Mouse (Mus musculus) kidney, adult 2 months (tissue): ENCODE data around the gene Snrnp27. TPM values are rescaled to one million over a fixed set of nuclear protein-coding genes. Genes with fewer than 3 reads are reported as not detected.
A peak's percentile ranks its signal among the peaks of the same experiment; 100 is the strongest.

Experiments
- DNase-seq: peaks from one replicate; pipeline ENCODE4 v3.0.0; 2021
- H3K27ac ChIP-seq: fragments of 200-500 bp; 2 replicates; pipeline ENCODE4 v1.5.1; 2012; ENCODE audit warnings: low read depth, low read length, control low read depth, inconsistent platforms; ENCODE audit not compliant: insufficient read depth
- H3K27me3 ChIP-seq: fragments of 200-500 bp; replicated peaks from 2 replicates; pipeline ENCODE4 v1.6.1; 2012; ENCODE audit warnings: mild to moderate bottlenecking, moderate library complexity, low read length, inconsistent platforms; ENCODE audit not compliant: control insufficient read depth, insufficient read depth
- H3K36me3 ChIP-seq: fragments of 200-500 bp; 2 replicates; pipeline ENCODE4 v1.6.1; 2012; ENCODE audit warnings: mild to moderate bottlenecking, moderate library complexity, low read length, inconsistent platforms; ENCODE audit not compliant: control insufficient read depth, insufficient read depth
- H3K4me1 ChIP-seq: fragments of 200-500 bp; 2 replicates; pipeline ENCODE4 v1.6.1; 2011; ENCODE audit warnings: low read length; ENCODE audit not compliant: control insufficient read depth, insufficient read depth
- H3K4me3 ChIP-seq: fragments of 200-500 bp; 2 replicates; pipeline ENCODE4 v1.5.1; 2011; ENCODE audit warnings: mild to moderate bottlenecking, low read depth, low read length, control low read depth; ENCODE audit not compliant: insufficient read depth
- CTCF ChIP-seq: fragments of 200-500 bp; conservative IDR thresholded peaks from 2 replicates; pipeline ENCODE4 v1.5.1; 2011; ENCODE audit warnings: low read depth, mild to moderate bottlenecking, control low read depth, low read length, moderate library complexity, mixed read lengths; ENCODE audit not compliant: insufficient read depth, insufficient read length
- POLR2A ChIP-seq: fragments of 200-500 bp; IDR thresholded peaks from one replicate; pipeline ENCODE4 v1.6.1; 2011; ENCODE audit warnings: low read depth, low read length, control low read depth
- WGBS: fragments of 180-500 bp; shearing (Covaris S2); methylation state at CpG from one replicate; pipeline ENCODE4 v1.1.7; 2018; 5-methylcytosine and 5-hydroxymethylcytosine counted together
- polyA plus RNA-seq: library from polyadenylated mRNA; depleted of rRNA; stranded (reverse); fragments of >200 nt; gene quantifications from 2 replicates; pipeline ENCODE4 v1.2.3, GENCODE M21; 2012

Snrnp27 gene
- polyA plus RNA-seq, 1 experiment: 21.0 TPM

DNA sequence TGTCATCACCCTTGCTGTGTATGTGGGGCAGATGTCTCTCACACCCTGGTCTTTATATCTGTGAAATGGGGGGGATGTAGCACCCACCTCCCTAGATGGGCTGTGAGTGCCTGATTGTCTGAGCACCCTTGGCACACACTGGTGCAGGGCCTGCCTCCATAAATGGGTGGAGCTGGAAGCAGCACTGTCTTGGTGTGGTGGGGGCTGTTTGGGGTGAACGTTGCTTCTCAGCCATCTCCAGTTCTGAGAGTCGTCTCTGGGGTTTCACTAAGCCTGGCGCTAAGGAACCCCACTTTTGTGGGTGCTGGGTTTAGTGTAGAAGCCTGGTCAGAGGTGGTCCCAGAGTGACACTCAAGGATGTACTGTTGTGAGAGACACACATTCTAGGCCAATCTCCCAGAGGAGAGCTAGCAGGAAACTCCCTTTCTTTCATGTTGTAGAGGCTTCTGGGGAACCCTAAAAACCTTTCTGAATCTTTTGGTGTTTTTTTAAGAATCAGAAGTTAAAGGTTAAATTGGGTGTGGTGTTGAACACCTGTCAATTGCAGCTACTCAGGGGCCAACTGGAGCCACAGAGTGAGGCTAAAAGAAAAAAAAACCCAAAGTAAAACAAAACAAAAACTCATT is 39.4 kb downstream of the Snrnp27 start:
- H3K36me3 ChIP-seq: peaks cover 2% of the 10 kb centered on the region; the same call in 1 of the 2 replicates
- 91% methylated on average over 3 of the region's 3 CpGs for WGBS

DNA sequence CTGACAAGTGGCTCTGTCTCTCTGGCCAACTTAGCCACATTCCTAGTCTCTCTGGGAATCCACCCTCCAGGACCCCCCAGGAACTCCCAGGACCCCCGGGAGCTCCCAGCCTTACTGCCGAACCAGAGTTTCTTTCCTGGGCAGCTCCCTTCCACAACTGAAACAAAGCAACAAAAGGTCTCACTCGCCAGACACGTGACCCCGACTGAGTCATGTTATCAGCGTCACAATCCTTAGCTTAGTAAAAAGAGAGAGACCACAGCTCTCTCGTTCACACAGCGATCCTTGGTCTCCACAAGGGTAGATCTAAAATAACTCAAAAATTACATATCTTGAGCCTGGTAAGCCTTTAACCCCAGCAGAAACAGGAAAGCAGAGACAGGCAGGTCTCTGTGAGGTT is 42.6 kb downstream of the Snrnp27 start:
- Histone ChIP-seq H3K4me1 (no peaks in the 10 kb centered on the region), H3K4me3 (no peak overlapping the region), H3K27ac (no peak overlapping the region), H3K27me3 (no peaks in the 10 kb centered on the region), H3K36me3 (no peaks in the 10 kb centered on the region)
- no peak for TF ChIP-seq POLR2A
- TF ChIP-seq CTCF: no peak
- DNase-seq: no peak
- WGBS: 81% methylated on average over 8 of the region's 8 CpGs

More for the DNA sequence above, 39.4 kb downstream of the Snrnp27 start:
- Histone ChIP-seq H3K27me3 (no peaks in the 10 kb centered on the region), H3K27ac (no peak overlapping the region), H3K4me3 (no peak overlapping the region), H3K4me1 (no peaks in the 10 kb centered on the region)
- no peak for DNase-seq
- no peak for TF ChIP-seq CTCF

GRCm38 (mm10) chr6:86640776-86641175 is 43.5 kb downstream of the Snrnp27 start:
- Histone ChIP-seq H3K36me3 (no peaks in the 10 kb centered on the region), H3K27me3 (no peaks in the 10 kb centered on the region), H3K27ac (no peak overlapping the region), H3K4me1 (0 out of 2 replicates have a peak, but pooled peaks cover 4% of the 10 kb centered on the region), H3K4me3 (no peak overlapping the region)
- no peak for DNase-seq
- WGBS: 88% methylated on average over 8 of the region's 8 CpGs
- TF ChIP-seq CTCF (no peak), POLR2A (no peak)

- no peaks in the 10 kb centered on the region for H3K36me3 ChIP-seq
- H3K4me3 ChIP-seq: no peak overlapping the region
- no peak for DNase-seq
- TF ChIP-seq CTCF (no peak), POLR2A (no peak)
- WGBS: 88% methylated on average over 3 of the region's 3 CpGs
- no peaks in the 10 kb centered on the region for H3K27me3 ChIP-seq
- H3K27ac ChIP-seq: no peak overlapping the region
- H3K4me1 ChIP-seq: 0 out of 2 replicates have a peak, but pooled peaks cover 4% of the 10 kb centered on the region
Measured at GRCm38 (mm10) chr6:86640161-86640560, 44.2 kb downstream of the Snrnp27 start.

DNA sequence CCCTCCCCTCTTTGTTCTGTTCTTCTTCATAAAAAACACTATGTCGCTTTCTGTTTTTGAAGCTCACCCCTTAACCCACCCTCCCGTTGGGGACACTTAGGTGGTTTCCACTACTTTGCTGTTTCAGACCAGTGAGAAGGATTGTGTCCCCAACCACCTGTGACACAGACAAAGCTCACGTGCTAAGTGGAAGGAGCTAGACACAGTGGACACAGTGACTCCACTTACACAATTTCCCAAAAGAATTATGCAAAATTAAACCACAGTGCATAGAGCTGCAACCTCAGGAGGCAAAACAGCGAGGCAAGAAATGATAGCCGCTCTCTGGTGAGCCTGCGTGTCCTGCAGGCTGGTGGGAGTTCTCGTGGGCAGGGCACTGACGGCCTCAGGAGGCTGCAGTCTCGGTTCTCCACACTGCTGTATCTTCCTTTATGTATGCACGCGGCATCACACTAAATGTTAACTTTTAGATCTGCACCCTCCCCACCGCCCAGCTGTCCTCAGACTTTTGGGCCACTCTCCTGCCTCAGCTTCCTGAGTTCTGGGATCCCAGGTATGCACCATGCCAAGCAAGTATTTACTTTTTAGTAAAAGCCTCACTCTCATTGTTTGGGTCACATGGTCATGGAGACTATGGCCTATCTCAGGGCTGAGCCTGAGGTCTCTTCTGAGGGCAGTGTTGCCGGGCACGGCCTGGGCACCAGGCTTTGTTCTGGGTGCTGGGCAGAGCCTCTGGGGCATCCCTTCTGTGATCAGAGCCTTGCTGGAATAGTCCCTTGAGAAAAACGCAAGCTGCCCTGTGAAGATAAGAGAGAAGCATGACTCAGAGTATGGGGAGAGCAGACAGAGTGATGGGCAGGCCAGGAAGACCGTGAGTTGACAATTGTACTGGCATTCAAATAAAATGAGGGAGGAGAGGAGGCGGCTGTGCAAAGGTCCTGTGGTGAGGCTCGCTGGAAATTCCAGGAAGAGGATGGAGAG is 44.9 kb downstream of the Snrnp27 start:
- Histone ChIP-seq H3K36me3 (no peaks in the 10 kb centered on the region), H3K27ac (no peak overlapping the region), H3K4me1 (0 out of 2 replicates have a peak, but pooled peaks cover 4% of the 10 kb centered on the region), H3K4me3 (no peak overlapping the region), H3K27me3 (no peaks in the 10 kb centered on the region)
- TF ChIP-seq CTCF (no peak), POLR2A (no peak)
- 86% methylated on average over 18 of the region's 18 CpGs for WGBS
- no peak for DNase-seq

- no peak for DNase-seq
- no peak overlapping the region for H3K4me3 ChIP-seq
- no peaks in the 10 kb centered on the region for H3K27me3 ChIP-seq
- no peak for TF ChIP-seq POLR2A
- peak; percentile 27; the same call in 1 of the 2 replicates for TF ChIP-seq CTCF
- no peak overlapping the region for H3K27ac ChIP-seq
- WGBS: 36% methylated on average over 2 of the region's 2 CpGs
- H3K4me1 ChIP-seq: 0 out of 2 replicates have a peak, but pooled peaks cover 4% of the 10 kb centered on the region
- no peaks in the 10 kb centered on the region for H3K36me3 ChIP-seq
Measured at GRCm38 (mm10) chr6:86638434-86638833, 45.9 kb downstream of the Snrnp27 start.

DNA sequence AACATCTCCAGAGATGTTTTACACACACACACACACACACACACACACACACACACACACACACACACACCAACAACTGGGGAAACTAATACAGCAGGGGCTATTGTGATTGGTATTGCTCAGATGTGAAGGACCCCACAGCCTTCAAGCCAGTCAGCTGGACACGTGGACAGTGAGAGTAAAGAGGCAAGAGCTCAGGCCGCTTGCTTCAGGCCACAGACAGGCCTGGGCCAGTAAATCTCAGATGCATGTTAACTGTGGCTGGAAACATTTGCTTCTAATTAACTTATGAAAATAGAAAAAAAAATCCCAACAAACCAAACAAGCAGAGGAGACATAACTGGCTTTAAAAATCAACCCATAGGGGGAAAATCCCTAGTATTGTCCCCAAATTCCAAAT is 46.5 kb downstream of the Snrnp27 start:
- Histone ChIP-seq H3K27me3 (no peaks in the 10 kb centered on the region), H3K4me1 (0 out of 2 replicates have a peak, but pooled peaks cover 4% of the 10 kb centered on the region), H3K4me3 (no peak overlapping the region), H3K27ac (no peak overlapping the region), H3K36me3 (no peaks in the 10 kb centered on the region)
- DNase-seq: no peak
- WGBS: 79% methylated on average over 2 of the region's 2 CpGs
- TF ChIP-seq POLR2A (no peak), CTCF (no peak)
